Comparison of ENCODE assay signal across 20 mouse cellular contexts in genomic region chr16:23282241-23282640, GRCm38 (mm10). TPM values are rescaled to one million over a fixed set of nuclear protein-coding genes. Genes with fewer than 3 reads are reported as not detected.
A peak's percentile ranks its signal among the peaks of the same experiment; 100 is the strongest.
DNase-seq lines count a peak whose midpoint lies in the region; ATAC-seq and TF ChIP-seq lines count a peak whose summit lies in the region.
"Had no signal": no experiment of that assay in that cellular context is flagged by ENCODE, and none has a peak within 500 bp of the region (broad histone marks: within the 10 kb centered on the region; RNA-seq: fewer than 3 reads in every experiment).

No protein-coding gene starts in this region.

- no peak for TF ChIP-seq CTCF in spleen, adult 2 months (IDR thresholded peaks at IDR 0.05; ENCODE audit: extremely low read depth, insufficient read depth, insufficient read length, insufficient replicate concordance)
- TF ChIP-seq CTCF in G1E (IDR thresholded peaks at IDR 0.05; ENCODE audit: low read depth, low read length), result no peak
- TF ChIP-seq CTCF in small intestine, adult 2 months (IDR thresholded peaks at IDR 0.05; ENCODE audit: extremely low read depth, insufficient read length, insufficient replicate concordance, low read depth, low read length), result no peak

- TF ChIP-seq POLR2A in spleen, adult 2 months (IDR thresholded peaks at IDR 0.05; ENCODE audit: low read depth, low read length), result no peak
- TF ChIP-seq POLR2A in small intestine, adult 2 months (IDR thresholded peaks at IDR 0.05; ENCODE audit: low read depth, low read length), result no peak

- no peaks in the 10 kb centered on the region; the same call in 1 of the 2 replicates for H3K9me3 ChIP-seq in G1E (replicated peaks)
- no peaks in the 10 kb centered on the region for H3K9me3 ChIP-seq in hindbrain, embryonic 10.5 days
- H3K9me3 ChIP-seq: embryonic facial prominence, embryonic 10.5 days; forebrain, embryonic 13.5 days; heart, embryonic 12.5 days; hindbrain, embryonic 15.5 days had no signal

- no peak for DNase-seq in spleen, adult 2 months (ENCODE audit: low read depth in 1 of 2, low spot score in 2 of 2)
- no peak for DNase-seq in spleen, adult 18-20 months
- no peak for DNase-seq in G1E (ENCODE audit: low spot score)
- peak; percentile 78 for DNase-seq in induced T-regulatory cell, adult 2 months (ENCODE audit: low read depth)
- DNase-seq in gastrocnemius, postnatal 4 days (ENCODE audit: low spot score in 2 of 2), result no peak
- no peak for DNase-seq in right cerebral cortex, postnatal 4 days
- DNase-seq in hindbrain, embryonic 10.5 days (ENCODE audit: low spot score), result no peak
- DNase-seq: adrenal gland, postnatal 14 days; cerebellum, adult 18-20 months; cerebellum, adult 9-11 months; forebrain, postnatal 0 days; gastrocnemius, postnatal 25 days; heart, adult 18-20 months; kidney, adult 11 months had no signal

- H3K27ac ChIP-seq in spleen, adult 2 months (ENCODE audit: insufficient read depth, low read length), result peak overlapping the region; percentile 61; the same call in 1 of the 2 replicates
- H3K27ac ChIP-seq in small intestine, adult 2 months (ENCODE audit: insufficient read depth, low read depth, low read length), result peak overlapping the region; percentile 27
- no peak overlapping the region for H3K27ac ChIP-seq in hindbrain, embryonic 10.5 days
- H3K27ac ChIP-seq: embryonic facial prominence, embryonic 10.5 days; forebrain, embryonic 13.5 days; hindbrain, embryonic 15.5 days had no signal

- no peaks in the 10 kb centered on the region for H3K36me3 ChIP-seq in spleen, adult 2 months (ENCODE audit: control insufficient read depth, insufficient read depth, low read length)
- no peaks in the 10 kb centered on the region for H3K36me3 ChIP-seq in G1E (replicated peaks)
- H3K36me3 ChIP-seq in small intestine, adult 2 months (ENCODE audit: control insufficient read depth, insufficient read depth, low read length), result no peaks in the 10 kb centered on the region
- no peaks in the 10 kb centered on the region for H3K36me3 ChIP-seq in hindbrain, embryonic 10.5 days
- H3K36me3 ChIP-seq: hindbrain, embryonic 15.5 days had no signal

- WGBS in spleen, adult 2 months, result 51% methylated on average over 5 of the region's 5 CpGs
- 72% methylated on average over 5 of the region's 5 CpGs for WGBS in small intestine, adult 2 months
- WGBS in hindbrain, embryonic 10.5 days, result 92% methylated on average over 5 of the region's 5 CpGs

- H3K27me3 ChIP-seq in spleen, adult 2 months (ENCODE audit: control insufficient read depth, insufficient read depth, low read length), result no peaks in the 10 kb centered on the region
- no peaks in the 10 kb centered on the region for H3K27me3 ChIP-seq in G1E (ENCODE audit: insufficient read depth, low read length)
- H3K27me3 ChIP-seq in small intestine, adult 2 months (ENCODE audit: control insufficient read depth, insufficient read depth, low read length), result no peaks in the 10 kb centered on the region
- H3K27me3 ChIP-seq in hindbrain, embryonic 10.5 days (ENCODE audit: insufficient read depth, poor library complexity, severe bottlenecking), result no peaks in the 10 kb centered on the region
- H3K27me3 ChIP-seq: CH12.LX; forebrain, embryonic 13.5 days; heart, embryonic 12.5 days; hindbrain, embryonic 15.5 days had no signal

- no peak overlapping the region for H3K4me3 ChIP-seq in spleen, adult 2 months (ENCODE audit: extremely low read depth, insufficient read depth, insufficient read length)
- H3K4me3 ChIP-seq in G1E (ENCODE audit: low read depth, low read length), result no peak overlapping the region
- H3K4me3 ChIP-seq in small intestine, adult 2 months (ENCODE audit: low read depth, low read length), result no peak overlapping the region
- H3K4me3 ChIP-seq in hindbrain, embryonic 10.5 days, result no peak overlapping the region
- H3K4me3 ChIP-seq: embryonic facial prominence, embryonic 10.5 days; forebrain, embryonic 13.5 days; heart, embryonic 12.5 days; hindbrain, embryonic 15.5 days had no signal

- H3K4me1 ChIP-seq in spleen, adult 2 months (ENCODE audit: control insufficient read depth, insufficient read depth, insufficient read length), result peaks cover 56% of the 10 kb centered on the region
- H3K4me1 ChIP-seq in G1E (ENCODE audit: insufficient read depth, low read depth, low read length), result peaks cover 10% of the 10 kb centered on the region
- no peaks in the 10 kb centered on the region for H3K4me1 ChIP-seq in small intestine, adult 2 months (ENCODE audit: control insufficient read depth, insufficient read depth, insufficient read length, low read length)
- H3K4me1 ChIP-seq in hindbrain, embryonic 10.5 days (replicated peaks), result 0 out of 2 replicates have a peak, but pooled peaks cover 3% of the 10 kb centered on the region

- peak; percentile 74 for ATAC-seq in G1E (ENCODE audit: extremely low read depth, insufficient number of reproducible peaks, low FRiP score, poor library complexity, severe bottlenecking)
- ATAC-seq: forebrain, embryonic 13.5 days; forebrain, postnatal 0 days had no signal

RNA-seq across cellular contexts. Expression of gene St6gal1, which starts 57.7 kb away (rescaled TPM):
- polyA plus RNA-seq in spleen, adult 2 months (2012; rRNA removed), result 30.5 and 33.1 TPM in 2 replicates
- total RNA-seq in G1E (2014; fragmentation: Nextera tagmentation) (3.0 and 4.1 TPM in 2 replicates), G1E (2017) (4.0 and 6.8 TPM in 2 replicates)
- polyA plus RNA-seq in G1E (2012), result 0.12 and 0.24 TPM in 2 replicates
- 2.9 and 6.4 TPM in 2 replicates for polyA plus RNA-seq in small intestine, adult 2 months (2012; rRNA removed)
- 10 to 100 TPM; 13.9 to 16.4 TPM for total RNA-seq in gastrocnemius, postnatal 4 days (2021)
- 22.8 and 26.6 TPM in 2 replicates for polyA plus RNA-seq in hindbrain, embryonic 10.5 days (2016; fragmentation: Nextera tagmentation; extraction: Ambion mirVana)
